Mouse (Mus musculus): ENCODE measurements at regions not wholly inside any gene's neighbourhood (a gene's known extent, or its start where the extent isn't known, plus 50 kb on each side); places are given as distances from the start of the nearest gene placed in this dataset.

DNA sequence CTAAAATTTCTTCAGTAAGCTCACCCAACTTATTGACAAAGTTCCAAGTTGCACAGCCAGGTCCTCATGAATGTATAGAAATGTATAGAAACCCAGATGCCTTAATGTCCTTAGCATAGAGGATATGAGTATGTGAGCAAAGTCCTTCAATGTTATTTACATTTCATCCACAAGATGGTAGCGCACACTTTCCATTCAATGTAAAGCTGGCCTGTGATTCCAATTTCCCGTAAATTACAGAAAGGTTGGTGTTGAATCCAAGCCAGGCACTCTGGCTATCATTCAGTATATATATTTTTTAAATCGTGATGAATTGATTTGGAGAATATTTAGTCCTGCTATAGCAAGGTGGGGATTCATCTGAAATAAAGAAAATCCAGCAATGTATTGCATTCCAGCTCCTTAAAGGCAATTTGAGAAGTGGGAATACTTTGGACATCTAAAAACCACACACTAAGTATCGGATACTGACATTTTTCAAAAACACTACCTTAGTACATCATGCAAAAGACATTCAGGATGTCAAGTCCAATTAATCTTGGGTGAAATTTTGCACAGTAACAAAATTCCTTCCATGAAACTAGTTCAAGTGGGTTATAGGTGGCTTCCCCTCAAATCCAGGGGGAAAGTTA, 154.6 kb downstream of the Pah start:
- no peak overlapping the region for H3K27ac ChIP-seq (replicated peaks; ENCODE audit: low read depth, low read length)
- no peaks in the 10 kb centered on the region for H3K4me1 ChIP-seq (ENCODE audit: control insufficient read depth, insufficient read depth, low read length)
- DNase-seq = peak; percentile 74
- H3K4me2 ChIP-seq (ENCODE audit: low read length) = no peak overlapping the region
- no peaks in the 10 kb centered on the region for H3K9me3 ChIP-seq (ENCODE audit: control insufficient read depth, low read length)
- H3K9ac ChIP-seq (replicated peaks; ENCODE audit: low read length) = no peak overlapping the region
- no peaks in the 10 kb centered on the region for H3K36me3 ChIP-seq (ENCODE audit: control insufficient read depth, insufficient read depth, low read length)
- whole genome bisulfite sequencing = 76% methylated on average over 4 of the region's 4 CpGs
- no peak for ATAC-seq (ENCODE audit: low FRiP score, low TSS enrichment)
- H3K27me3 ChIP-seq (ENCODE audit: control insufficient read depth, insufficient read depth, low read length) = no peaks in the 10 kb centered on the region
- H3K4me3 ChIP-seq (replicated peaks; ENCODE audit: low read depth, low read length) = no peak overlapping the region

DNA sequence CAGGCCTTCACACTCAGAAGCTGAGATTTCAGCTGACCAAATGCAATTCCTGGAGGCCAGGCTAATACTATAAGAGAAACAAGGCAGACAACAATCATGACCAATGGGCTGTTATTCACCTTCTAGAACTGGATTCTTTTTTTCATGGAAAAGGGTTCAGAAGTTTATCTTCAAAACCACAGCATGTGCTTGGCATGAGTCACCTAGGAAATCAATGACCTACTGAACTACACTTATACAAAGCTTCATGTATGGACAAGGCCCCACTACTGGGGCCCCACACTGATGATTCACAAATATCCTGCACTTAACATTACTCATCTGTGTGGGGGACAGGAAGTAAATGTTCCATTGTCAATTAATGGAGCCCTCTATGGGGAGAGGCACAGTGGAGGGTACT, 157.4 kb downstream of the Pah start:
- H3K9me3 ChIP-seq (ENCODE audit: control insufficient read depth, low read length) = no peaks in the 10 kb centered on the region
- H3K36me3 ChIP-seq (ENCODE audit: control insufficient read depth, insufficient read depth, low read length) = no peaks in the 10 kb centered on the region

DNA sequence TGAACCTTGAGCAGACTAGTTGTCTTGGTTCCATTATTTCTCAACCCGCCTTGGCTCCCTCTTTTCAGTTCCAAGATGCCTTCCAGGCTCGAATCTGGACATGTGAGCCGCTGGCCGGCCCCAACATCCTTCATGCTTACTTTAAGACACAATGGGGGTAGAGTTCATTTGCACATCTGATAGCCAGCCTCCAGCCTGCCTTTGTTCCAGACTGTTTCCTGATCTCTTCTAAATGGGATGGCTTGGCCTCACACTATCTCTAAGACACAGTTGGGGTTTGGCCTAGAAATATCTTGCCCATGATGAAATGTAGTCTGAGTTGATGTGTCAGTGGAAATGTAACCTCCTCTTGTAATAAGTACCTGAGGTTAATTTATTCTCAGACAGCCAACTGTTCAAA, 164.7 kb downstream of the Pah start:
- ATAC-seq (ENCODE audit: low FRiP score, low TSS enrichment) (no peak), DNase-seq (no peak)
- 22% methylated on average over 4 of the region's 4 CpGs for whole genome bisulfite sequencing
- H3K27me3 ChIP-seq (ENCODE audit: control insufficient read depth, insufficient read depth, low read length) = no peaks in the 10 kb centered on the region
- no peak overlapping the region for H3K9ac ChIP-seq (replicated peaks; ENCODE audit: low read length)
- H3K4me3 ChIP-seq (replicated peaks; ENCODE audit: low read depth, low read length) = no peak overlapping the region
- H3K27ac ChIP-seq (replicated peaks; ENCODE audit: low read depth, low read length) = no peak overlapping the region
- H3K4me1 ChIP-seq (ENCODE audit: control insufficient read depth, insufficient read depth, low read length) = no peaks in the 10 kb centered on the region
- no peak overlapping the region for H3K4me2 ChIP-seq (ENCODE audit: low read length)
- no peaks in the 10 kb centered on the region for H3K9me3 ChIP-seq (ENCODE audit: control insufficient read depth, low read length)
- H3K36me3 ChIP-seq (ENCODE audit: control insufficient read depth, insufficient read depth, low read length) = no peaks in the 10 kb centered on the region

More for the DNA sequence above, 157.4 kb downstream of the Pah start:
- no peaks in the 10 kb centered on the region for H3K4me1 ChIP-seq (ENCODE audit: control insufficient read depth, insufficient read depth, low read length)
- no peaks in the 10 kb centered on the region for H3K27me3 ChIP-seq (ENCODE audit: control insufficient read depth, insufficient read depth, low read length)
- no peak for ATAC-seq (ENCODE audit: low FRiP score, low TSS enrichment)
- H3K4me2 ChIP-seq (ENCODE audit: low read length) = no peak overlapping the region
- H3K4me3 ChIP-seq (replicated peaks; ENCODE audit: low read depth, low read length) = no peak overlapping the region
- no peak overlapping the region for H3K27ac ChIP-seq (replicated peaks; ENCODE audit: low read depth, low read length)
- H3K9ac ChIP-seq (replicated peaks; ENCODE audit: low read length) = no peak overlapping the region
- DNase-seq = no peak

DNA sequence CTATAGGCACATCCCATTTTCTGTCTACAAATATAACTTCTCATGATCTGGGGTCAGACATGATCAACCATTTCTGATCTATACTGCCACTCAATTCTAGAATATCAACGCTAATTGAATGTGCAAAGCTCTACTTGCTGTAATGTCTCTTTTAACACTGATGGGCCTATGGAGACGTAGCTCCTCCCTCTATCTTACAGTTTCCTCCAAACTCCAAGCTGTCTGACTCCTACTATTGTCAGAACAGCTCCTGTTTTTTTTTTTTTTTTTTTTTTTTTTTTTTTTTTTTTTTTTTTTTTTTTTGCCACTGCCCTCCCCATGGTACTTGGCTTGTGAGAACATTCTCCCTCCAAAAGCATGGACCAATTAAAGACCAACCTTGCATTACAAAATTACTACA, 165.2 kb downstream of the Pah start:
- no peak for DNase-seq
- no peak overlapping the region for H3K27ac ChIP-seq (replicated peaks; ENCODE audit: low read depth, low read length)
- no peaks in the 10 kb centered on the region for H3K9me3 ChIP-seq (ENCODE audit: control insufficient read depth, low read length)
- no peaks in the 10 kb centered on the region for H3K36me3 ChIP-seq (ENCODE audit: control insufficient read depth, insufficient read depth, low read length)
- H3K27me3 ChIP-seq (ENCODE audit: control insufficient read depth, insufficient read depth, low read length) = no peaks in the 10 kb centered on the region
- no peak overlapping the region for H3K9ac ChIP-seq (replicated peaks; ENCODE audit: low read length)
- no peaks in the 10 kb centered on the region for H3K4me1 ChIP-seq (ENCODE audit: control insufficient read depth, insufficient read depth, low read length)
- no peak overlapping the region for H3K4me3 ChIP-seq (replicated peaks; ENCODE audit: low read depth, low read length)
- 84% methylated on average over 2 of the region's 2 CpGs for WGBS
- H3K4me2 ChIP-seq (ENCODE audit: low read length) = no peak overlapping the region
- no peak for ATAC-seq (ENCODE audit: low FRiP score, low TSS enrichment)

DNA sequence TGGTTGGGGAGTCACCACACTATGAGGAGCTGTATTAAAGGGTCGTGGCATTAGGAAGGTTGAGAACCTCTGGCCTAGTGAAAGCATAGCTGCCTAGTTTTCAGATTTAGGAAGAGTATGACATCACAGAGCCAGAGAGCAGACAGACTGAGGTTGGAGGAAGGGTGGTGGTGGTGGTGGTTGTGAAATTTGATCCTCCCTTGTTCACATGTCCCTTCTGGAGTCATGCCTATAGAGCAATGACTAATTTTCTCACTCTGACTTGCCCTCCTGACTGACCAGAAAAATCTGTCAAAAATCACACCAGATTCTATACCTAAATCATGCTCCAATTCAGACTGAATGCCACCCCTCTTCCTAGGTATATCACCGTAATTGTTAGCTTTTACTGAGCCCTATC, 166.2 kb downstream of the Pah start:
- Histone ChIP-seq H3K27me3 (ENCODE audit: control insufficient read depth, insufficient read depth, low read length) (no peaks in the 10 kb centered on the region), H3K9ac (replicated peaks; ENCODE audit: low read length) (no peak overlapping the region), H3K36me3 (ENCODE audit: control insufficient read depth, insufficient read depth, low read length) (no peaks in the 10 kb centered on the region), H3K9me3 (ENCODE audit: control insufficient read depth, low read length) (no peaks in the 10 kb centered on the region), H3K27ac (replicated peaks; ENCODE audit: low read depth, low read length) (no peak overlapping the region), H3K4me2 (ENCODE audit: low read length) (no peak overlapping the region), H3K4me1 (ENCODE audit: control insufficient read depth, insufficient read depth, low read length) (no peaks in the 10 kb centered on the region), H3K4me3 (replicated peaks; ENCODE audit: low read depth, low read length) (no peak overlapping the region)
- no peak for ATAC-seq (ENCODE audit: low FRiP score, low TSS enrichment)
- 82% methylated on average over 2 of the region's 2 CpGs for WGBS
- no peak for DNase-seq

DNA sequence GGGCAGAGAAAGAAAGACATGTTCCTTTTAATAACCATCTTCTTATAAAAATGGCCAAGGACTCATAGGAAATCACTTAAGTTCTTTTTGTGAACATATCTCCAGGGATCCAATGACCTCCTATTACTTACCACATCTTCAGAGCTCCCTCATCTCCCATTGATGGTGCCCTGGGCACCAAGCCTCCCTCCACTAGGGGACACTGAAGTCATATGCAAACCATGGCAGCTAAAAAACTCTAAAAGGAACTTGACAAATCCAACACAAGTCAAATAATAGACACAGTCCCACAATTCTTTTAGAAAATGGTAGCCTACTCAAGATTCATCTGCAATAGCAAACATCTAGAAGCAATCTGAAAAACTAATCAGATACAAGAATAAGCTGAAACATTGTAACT, 167.2 kb upstream of the Igf1 start:
- Histone ChIP-seq H3K9ac (replicated peaks; ENCODE audit: low read length) (no peak overlapping the region), H3K27me3 (ENCODE audit: control insufficient read depth, insufficient read depth, low read length) (no peaks in the 10 kb centered on the region), H3K27ac (replicated peaks; ENCODE audit: low read depth, low read length) (no peak overlapping the region), H3K36me3 (ENCODE audit: control insufficient read depth, insufficient read depth, low read length) (no peaks in the 10 kb centered on the region), H3K4me1 (ENCODE audit: control insufficient read depth, insufficient read depth, low read length) (no peaks in the 10 kb centered on the region), H3K4me2 (ENCODE audit: low read length) (no peak overlapping the region), H3K9me3 (ENCODE audit: control insufficient read depth, low read length) (no peaks in the 10 kb centered on the region), H3K4me3 (replicated peaks; ENCODE audit: low read depth, low read length) (no peak overlapping the region)
- DNase-seq (no peak), ATAC-seq (ENCODE audit: low FRiP score, low TSS enrichment) (no peak)

DNA sequence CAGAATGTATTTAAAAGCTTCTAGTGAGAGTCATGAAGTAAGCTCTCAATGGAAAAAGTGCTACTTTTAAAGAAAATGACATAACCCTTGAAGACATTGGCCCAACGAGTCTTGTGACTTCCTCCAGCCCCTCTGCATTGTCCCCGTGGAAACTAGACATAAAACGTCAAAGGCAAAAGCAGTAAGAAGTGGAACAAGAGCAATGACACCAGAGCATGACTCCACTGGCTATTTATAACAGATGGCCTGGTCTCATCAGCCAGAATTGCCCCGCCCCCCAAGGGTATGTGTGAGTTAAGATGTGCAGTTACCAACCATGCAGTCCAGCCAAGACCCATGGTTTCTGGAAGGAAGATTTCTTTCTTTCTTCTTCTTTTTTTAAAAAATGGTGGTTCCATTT, 161.6 kb upstream of the Igf1 start:
- ATAC-seq (ENCODE audit: low FRiP score, low TSS enrichment) = no peak
- no peaks in the 10 kb centered on the region for H3K9me3 ChIP-seq (ENCODE audit: control insufficient read depth, low read length)
- H3K4me2 ChIP-seq (ENCODE audit: low read length) = no peak overlapping the region
- no peaks in the 10 kb centered on the region for H3K36me3 ChIP-seq (ENCODE audit: control insufficient read depth, insufficient read depth, low read length)
- H3K27me3 ChIP-seq (ENCODE audit: control insufficient read depth, insufficient read depth, low read length) = no peaks in the 10 kb centered on the region
- H3K4me3 ChIP-seq (replicated peaks; ENCODE audit: low read depth, low read length) = no peak overlapping the region
- WGBS = 83% methylated on average over 4 of the region's 4 CpGs
- H3K27ac ChIP-seq (replicated peaks; ENCODE audit: low read depth, low read length) = no peak overlapping the region
- no peak for DNase-seq
- H3K4me1 ChIP-seq (ENCODE audit: control insufficient read depth, insufficient read depth, low read length) = no peaks in the 10 kb centered on the region
- no peak overlapping the region for H3K9ac ChIP-seq (replicated peaks; ENCODE audit: low read length)

DNA sequence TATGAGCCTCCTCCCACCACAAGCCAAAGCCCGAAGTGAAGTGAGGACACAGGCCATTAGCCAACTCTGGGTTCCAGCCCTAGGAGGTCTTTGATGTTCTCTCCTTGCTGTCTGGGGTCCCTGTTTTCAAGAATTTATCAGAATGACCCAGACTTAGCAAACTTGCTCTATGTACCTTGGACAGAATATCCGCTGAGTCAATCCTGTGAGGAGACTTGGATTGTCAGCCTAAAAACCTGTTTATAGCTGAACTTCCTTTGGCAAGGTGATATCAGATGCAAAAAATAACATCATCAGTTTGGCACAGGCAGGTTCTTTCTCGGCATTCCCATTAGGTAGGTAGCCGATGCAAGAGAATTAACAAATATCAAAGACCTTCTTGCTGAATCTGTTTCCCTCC, 146.9 kb upstream of the Igf1 start:
- DNase-seq (no peak), ATAC-seq (ENCODE audit: low FRiP score, low TSS enrichment) (no peak)
- Histone ChIP-seq H3K36me3 (ENCODE audit: control insufficient read depth, insufficient read depth, low read length) (no peaks in the 10 kb centered on the region), H3K4me2 (ENCODE audit: low read length) (no peak overlapping the region), H3K9ac (replicated peaks; ENCODE audit: low read length) (no peak overlapping the region), H3K9me3 (ENCODE audit: control insufficient read depth, low read length) (no peaks in the 10 kb centered on the region), H3K27ac (replicated peaks; ENCODE audit: low read depth, low read length) (no peak overlapping the region), H3K27me3 (ENCODE audit: control insufficient read depth, insufficient read depth, low read length) (no peaks in the 10 kb centered on the region), H3K4me3 (replicated peaks; ENCODE audit: low read depth, low read length) (no peak overlapping the region), H3K4me1 (ENCODE audit: control insufficient read depth, insufficient read depth, low read length) (no peaks in the 10 kb centered on the region; the same call in 1 of the 2 replicates)
- 95% methylated on average over 4 of the region's 4 CpGs for WGBS

DNA sequence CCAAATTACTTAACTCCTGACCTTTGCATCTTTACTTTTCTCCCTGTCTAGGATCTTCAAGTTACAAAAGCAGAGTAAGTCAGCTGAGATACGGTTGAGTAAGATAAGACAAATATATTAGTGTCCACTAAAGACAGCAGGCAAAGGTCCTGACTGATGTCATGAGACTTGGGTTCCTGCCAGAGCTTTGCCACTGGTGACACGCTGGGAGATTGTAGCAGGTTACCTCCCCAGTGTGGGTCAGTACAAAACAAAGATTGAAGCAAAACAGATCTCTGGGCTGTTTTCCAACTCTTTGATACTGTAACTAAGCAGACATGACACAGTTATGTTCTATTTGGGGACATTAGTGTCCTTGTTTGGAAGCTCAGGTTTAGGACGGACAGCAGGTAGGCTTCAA, 146.3 kb upstream of the Igf1 start:
- Histone ChIP-seq H3K27me3 (ENCODE audit: control insufficient read depth, insufficient read depth, low read length) (no peaks in the 10 kb centered on the region), H3K27ac (replicated peaks; ENCODE audit: low read depth, low read length) (no peak overlapping the region), H3K4me1 (ENCODE audit: control insufficient read depth, insufficient read depth, low read length) (no peaks in the 10 kb centered on the region; the same call in 1 of the 2 replicates), H3K4me3 (replicated peaks; ENCODE audit: low read depth, low read length) (no peak overlapping the region), H3K36me3 (ENCODE audit: control insufficient read depth, insufficient read depth, low read length) (no peaks in the 10 kb centered on the region), H3K4me2 (ENCODE audit: low read length) (no peak overlapping the region), H3K9ac (replicated peaks; ENCODE audit: low read length) (no peak overlapping the region), H3K9me3 (ENCODE audit: control insufficient read depth, low read length) (no peaks in the 10 kb centered on the region)
- WGBS = 59% methylated on average over 3 of the region's 3 CpGs
- no peak for DNase-seq
- no peak for ATAC-seq (ENCODE audit: low FRiP score, low TSS enrichment)
